Comparison of ENCODE assay signal across 13 mouse cellular contexts in genomic region chr17:5004266-5004665, GRCm38 (mm10). TPM values are rescaled to one million over a fixed set of nuclear protein-coding genes. Genes with fewer than 3 reads are reported as not detected.
DNase-seq lines count a peak whose midpoint lies in the region; ATAC-seq and TF ChIP-seq lines count a peak whose summit lies in the region.
"Had no signal": no experiment of that assay in that cellular context is flagged by ENCODE, and none has a peak within 500 bp of the region (broad histone marks: within the 10 kb centered on the region; RNA-seq: fewer than 3 reads in every experiment).

No protein-coding gene starts in this region.

- no peak overlapping the region for H3K4me3 ChIP-seq in embryonic facial prominence, embryonic 11.5 days (ENCODE audit: low read depth, low read length)
- no peak overlapping the region for H3K4me3 ChIP-seq in embryonic facial prominence, embryonic 10.5 days
- no peak overlapping the region for H3K4me3 ChIP-seq in kidney, postnatal 0 days (replicated peaks; ENCODE audit: low read depth, low read length)
- H3K4me3 ChIP-seq in kidney, embryonic 15.5 days (replicated peaks) = no peak overlapping the region
- H3K4me3 ChIP-seq in neural tube, embryonic 12.5 days = no peak overlapping the region
- H3K4me3 ChIP-seq in thymus, adult 2 months (ENCODE audit: control insufficient read depth, insufficient read depth, low read length) = no peak overlapping the region
- H3K4me3 ChIP-seq: left cerebral cortex, adult 2 months; myocyte had no signal

- WGBS in embryonic facial prominence, embryonic 11.5 days = 51% methylated on average over 8 of the region's 8 CpGs
- 54% methylated on average over 8 of the region's 8 CpGs for WGBS in embryonic facial prominence, embryonic 10.5 days
- 35% methylated on average over 8 of the region's 8 CpGs for WGBS in kidney, postnatal 0 days
- WGBS in kidney, embryonic 15.5 days = 36% methylated on average over 8 of the region's 8 CpGs
- WGBS in neural tube, embryonic 12.5 days = 61% methylated on average over 8 of the region's 8 CpGs
- 85% methylated on average over 8 of the region's 8 CpGs for WGBS in thymus, adult 2 months

- TF ChIP-seq CTCF in kidney, postnatal 0 days (IDR thresholded peaks at IDR 0.05; ENCODE audit: low read depth) = no peak
- TF ChIP-seq CTCF in thymus, adult 2 months (IDR thresholded peaks at IDR 0.05; ENCODE audit: borderline replicate concordance, control insufficient read depth, extremely low read depth, insufficient read depth, low read length, poor library complexity) = no peak

- peaks cover 14% of the 10 kb centered on the region for H3K4me1 ChIP-seq in embryonic facial prominence, embryonic 11.5 days (ENCODE audit: control insufficient read depth, insufficient read depth, low read length)
- H3K4me1 ChIP-seq in embryonic facial prominence, embryonic 10.5 days = peaks cover 98% of the 10 kb centered on the region
- H3K4me1 ChIP-seq in kidney, postnatal 0 days (replicated peaks; ENCODE audit: insufficient read depth, low read length) = peaks cover 64% of the 10 kb centered on the region
- H3K4me1 ChIP-seq in kidney, embryonic 15.5 days = peaks cover 91% of the 10 kb centered on the region
- peaks cover 92% of the 10 kb centered on the region for H3K4me1 ChIP-seq in neural tube, embryonic 12.5 days
- H3K4me1 ChIP-seq in thymus, adult 2 months (replicated peaks; ENCODE audit: control insufficient read depth, insufficient read depth, low read length) = peaks cover 35% of the 10 kb centered on the region

- no peak overlapping the region for H3K4me2 ChIP-seq in embryonic facial prominence, embryonic 11.5 days (ENCODE audit: low read depth, low read length)
- 0 out of 2 replicates have a peak overlapping the region, but pooled peaks have one; percentile 15 for H3K4me2 ChIP-seq in kidney, postnatal 0 days (ENCODE audit: low read length)
- H3K4me2 ChIP-seq in kidney, embryonic 15.5 days = no peak overlapping the region
- peak overlapping the region; percentile 33 for H3K4me2 ChIP-seq in neural tube, embryonic 12.5 days (replicated peaks)

- DNase-seq in embryonic facial prominence, embryonic 11.5 days (ENCODE audit: low spot score) = no peak
- DNase-seq in embryonic facial prominence, embryonic 10.5 days (ENCODE audit: low spot score) = no peak
- DNase-seq in kidney, postnatal 0 days (ENCODE audit: low spot score) = no peak
- DNase-seq in neural tube, embryonic 10.5 days (ENCODE audit: extremely low spot score, low spot score) = no peak
- DNase-seq in thymus, adult 2 months = no peak
- no peak for DNase-seq in frontal cortex, postnatal 14 days (ENCODE audit: low spot score in 2 of 2)
- DNase-seq: cerebellum, adult 9-11 months; gastrocnemius, postnatal 25 days; heart, postnatal 36 days had no signal

- ATAC-seq in embryonic facial prominence, embryonic 11.5 days (replicated peaks; ENCODE audit: insufficient number of reproducible peaks, low FRiP score, low TSS enrichment, low read depth) = no peak
- ATAC-seq in kidney, postnatal 0 days (replicated peaks; ENCODE audit: low FRiP score, low read depth) = no peak
- ATAC-seq in kidney, embryonic 15.5 days (replicated peaks; ENCODE audit: low FRiP score) = no peak
- ATAC-seq in neural tube, embryonic 12.5 days (ENCODE audit: low FRiP score, low read depth) = no peak

- H3K9ac ChIP-seq in embryonic facial prominence, embryonic 11.5 days (replicated peaks; ENCODE audit: low read length) = 0 out of 2 replicates have a peak overlapping the region, but pooled peaks have one; percentile 9
- no peak overlapping the region for H3K9ac ChIP-seq in kidney, postnatal 0 days (ENCODE audit: low read depth, low read length)
- H3K9ac ChIP-seq in kidney, embryonic 15.5 days = no peak overlapping the region
- H3K9ac ChIP-seq in neural tube, embryonic 12.5 days = no peak overlapping the region

- no peak for TF ChIP-seq POLR2A in thymus, adult 2 months (IDR thresholded peaks at IDR 0.05; ENCODE audit: control insufficient read depth, extremely low read depth, insufficient read depth, low read length, poor library complexity)

- no peaks in the 10 kb centered on the region for H3K9me3 ChIP-seq in embryonic facial prominence, embryonic 11.5 days (replicated peaks; ENCODE audit: control insufficient read depth, low read length)
- no peaks in the 10 kb centered on the region for H3K9me3 ChIP-seq in embryonic facial prominence, embryonic 10.5 days
- no peaks in the 10 kb centered on the region for H3K9me3 ChIP-seq in kidney, postnatal 0 days (replicated peaks; ENCODE audit: low read length)
- H3K9me3 ChIP-seq in kidney, embryonic 15.5 days (replicated peaks) = no peaks in the 10 kb centered on the region
- H3K9me3 ChIP-seq in neural tube, embryonic 12.5 days = no peaks in the 10 kb centered on the region

- H3K27ac ChIP-seq in embryonic facial prominence, embryonic 11.5 days (replicated peaks; ENCODE audit: low read depth, low read length) = no peak overlapping the region
- H3K27ac ChIP-seq in embryonic facial prominence, embryonic 10.5 days (replicated peaks) = no peak overlapping the region
- H3K27ac ChIP-seq in kidney, postnatal 0 days = no peak overlapping the region
- no peak overlapping the region for H3K27ac ChIP-seq in kidney, embryonic 15.5 days
- no peak overlapping the region for H3K27ac ChIP-seq in neural tube, embryonic 12.5 days
- no peak overlapping the region for H3K27ac ChIP-seq in thymus, adult 2 months (ENCODE audit: control insufficient read depth, insufficient read depth, low read length)
- H3K27ac ChIP-seq: left cerebral cortex, adult 2 months had no signal

- H3K36me3 ChIP-seq in embryonic facial prominence, embryonic 11.5 days (replicated peaks; ENCODE audit: control insufficient read depth, insufficient read depth, low read depth, low read length) = no peaks in the 10 kb centered on the region
- no peaks in the 10 kb centered on the region for H3K36me3 ChIP-seq in embryonic facial prominence, embryonic 10.5 days (replicated peaks)
- H3K36me3 ChIP-seq in kidney, postnatal 0 days (ENCODE audit: insufficient read depth, low read length) = no peaks in the 10 kb centered on the region
- H3K36me3 ChIP-seq in kidney, embryonic 15.5 days = no peaks in the 10 kb centered on the region
- H3K36me3 ChIP-seq in neural tube, embryonic 12.5 days = no peaks in the 10 kb centered on the region
- no peaks in the 10 kb centered on the region for H3K36me3 ChIP-seq in thymus, adult 2 months (ENCODE audit: control insufficient read depth, insufficient read depth, low read length)

- H3K27me3 ChIP-seq in embryonic facial prominence, embryonic 11.5 days (ENCODE audit: control insufficient read depth, insufficient read depth, low read length) = no peaks in the 10 kb centered on the region
- H3K27me3 ChIP-seq in embryonic facial prominence, embryonic 10.5 days (replicated peaks; ENCODE audit: low read depth, poor library complexity, severe bottlenecking) = no peaks in the 10 kb centered on the region
- H3K27me3 ChIP-seq in kidney, postnatal 0 days (ENCODE audit: insufficient read depth, low read length) = no peaks in the 10 kb centered on the region
- no peaks in the 10 kb centered on the region for H3K27me3 ChIP-seq in kidney, embryonic 15.5 days
- H3K27me3 ChIP-seq in neural tube, embryonic 12.5 days (replicated peaks) = no peaks in the 10 kb centered on the region
- no peaks in the 10 kb centered on the region for H3K27me3 ChIP-seq in thymus, adult 2 months (ENCODE audit: control insufficient read depth, insufficient read depth, low read length)

RNA-seq across cellular contexts. Expression of gene Arid1b, which starts 10.1 kb away (rescaled TPM):
- polyA plus RNA-seq in embryonic facial prominence, embryonic 11.5 days (2014; fragmentation: Nextera tagmentation; extraction: Ambion mirVana) = 12.5 and 12.9 TPM in 2 replicates
- 12.4 and 12.7 TPM in 2 replicates for polyA plus RNA-seq in embryonic facial prominence, embryonic 10.5 days (2016; fragmentation: Nextera tagmentation; extraction: Ambion mirVana)
- 9.2 and 10.1 TPM in 2 replicates for polyA plus RNA-seq in kidney, postnatal 0 days (2015; fragmentation: Nextera tagmentation; extraction: Ambion mirVana)
- 11.2 and 12.9 TPM in 2 replicates for polyA plus RNA-seq in kidney, embryonic 15.5 days (2015; fragmentation: Nextera tagmentation; extraction: Ambion mirVana)
- polyA plus RNA-seq in neural tube, embryonic 12.5 days (2016; fragmentation: Nextera tagmentation; extraction: Ambion mirVana) = 18.6 and 18.7 TPM in 2 replicates
- polyA plus RNA-seq in thymus, adult 2 months (2012; rRNA removed) = 99.0 and 142 TPM in 2 replicates

Comparison
In these comparisons a context has a peak if more than half of its experiments do, and no peak if none do; other contexts are left out.
1. H3K4me2 ChIP-seq: peak in kidney, postnatal 0 days (single experiment) and neural tube, embryonic 12.5 days (single experiment); none in embryonic facial prominence, embryonic 11.5 days (single experiment) and kidney, embryonic 15.5 days (single experiment).